Mouse (Mus musculus) liver, adult 2 months (tissue): ENCODE results near the gene Egfl7. TPM values are rescaled to one million over a fixed set of nuclear protein-coding genes. Genes with fewer than 3 reads are reported as not detected.

Source experiments
- DNase-seq: peaks from one replicate; pipeline ENCODE4 v3.0.0-alpha.2; 2011; ENCODE audit warnings: low read depth, low spot score; ENCODE audit errors: extremely low read depth
- H3K27ac ChIP-seq: fragments of 200-500 bp; replicated peaks from 2 replicates; pipeline ENCODE4 v1.5.1; 2012; ENCODE audit warnings: low read depth, mild to moderate bottlenecking, control low read depth, inconsistent platforms, low read length; ENCODE audit not compliant: insufficient read depth
- H3K27me3 ChIP-seq: fragments of 200-500 bp; 2 replicates; pipeline ENCODE4 v1.6.1; 2012; ENCODE audit warnings: mild to moderate bottlenecking, moderate library complexity, low read length, inconsistent platforms; ENCODE audit not compliant: control insufficient read depth, insufficient read depth
- H3K36me3 ChIP-seq: fragments of 200-500 bp; 2 replicates; pipeline ENCODE4 v1.6.1; 2012; ENCODE audit warnings: low read length, inconsistent platforms; ENCODE audit not compliant: control insufficient read depth, insufficient read depth
- H3K4me1 ChIP-seq: fragments of 200-500 bp; 2 replicates; pipeline ENCODE4 v1.6.1; 2011; ENCODE audit warnings: low read length; ENCODE audit not compliant: control insufficient read depth, insufficient read depth
- H3K4me3 ChIP-seq: fragments of 200-500 bp; 2 replicates; pipeline ENCODE4 v1.5.1; 2011; ENCODE audit warnings: low read depth, mild to moderate bottlenecking, control low read depth, low read length, moderate library complexity; ENCODE audit not compliant: insufficient read depth
- H3K79me2 ChIP-seq: fragments of 200-500 bp; 2 replicates; pipeline ENCODE4 v1.6.1; 2012; ENCODE audit warnings: inconsistent platforms, mild to moderate bottlenecking, low read length, moderate library complexity; ENCODE audit not compliant: control insufficient read depth, insufficient read depth
- H3K9ac ChIP-seq: fragments of 200-500 bp; 2 replicates; pipeline ENCODE4 v1.6.1; 2012; ENCODE audit warnings: low read depth, mild to moderate bottlenecking, control low read depth, inconsistent platforms, low read length
- CTCF ChIP-seq: fragments of 200-500 bp; IDR thresholded peaks from 2 replicates; pipeline ENCODE4 v1.5.1; 2011; ENCODE audit warnings: low read depth, low read length, control low read depth
- POLR2A ChIP-seq: fragments of 200-500 bp; IDR thresholded peaks from 2 replicates; pipeline ENCODE4 v1.6.1; 2011; ENCODE audit warnings: low read length, control low read depth; ENCODE audit not compliant: insufficient read depth; ENCODE audit errors: extremely low read depth
- WGBS: fragments of 180-500 bp; shearing (Covaris S2); methylation state at CpG from one replicate; pipeline ENCODE4 v1.1.7; 2018; 5-methylcytosine and 5-hydroxymethylcytosine counted together
- polyA plus RNA-seq: library from polyadenylated mRNA; depleted of rRNA; stranded (reverse); fragments of >200 nt; gene quantifications from 2 replicates; pipeline ENCODE4 v1.2.3, GENCODE M21; 2012
- total RNA-seq: library from RNA; depleted of rRNA; stranded (reverse); fragments of >200 nt; gene quantifications from 2 replicates; pipeline ENCODE4 v1.2.3, GENCODE M21; 2014

Egfl7 gene
- total and polyA plus RNA-seq, 2 experiments = 58.6 to 90.0 TPM

DNA sequence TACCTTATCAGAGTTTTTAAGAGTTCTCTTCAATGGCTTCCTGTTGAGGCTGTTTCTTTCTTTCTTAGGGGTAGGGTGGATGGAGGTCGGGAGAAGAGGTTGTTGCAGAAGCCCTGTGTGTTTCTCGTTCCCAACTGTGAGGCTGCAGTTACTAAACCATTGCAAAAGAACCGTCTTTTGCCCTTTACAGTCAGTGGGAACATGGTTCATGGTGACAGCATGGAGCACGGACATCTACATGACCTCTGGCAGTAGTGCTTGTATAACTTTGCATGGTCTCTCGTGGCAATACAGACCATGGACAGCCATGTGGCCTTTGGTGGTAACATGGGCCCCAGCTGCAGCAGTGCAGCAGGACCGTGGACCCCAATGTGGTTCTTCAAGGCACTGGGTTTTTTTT lies 37.5 kb downstream of the Egfl7 start:
- TF ChIP-seq POLR2A (no peak), CTCF (no peak)
- no peaks in the 10 kb centered on the region for H3K4me1 ChIP-seq
- no peaks in the 10 kb centered on the region for H3K36me3 ChIP-seq
- H3K9ac ChIP-seq = no peak overlapping the region
- H3K27ac ChIP-seq = no peak overlapping the region
- no peaks in the 10 kb centered on the region for H3K27me3 ChIP-seq
- 68% methylated on average over 6 of the region's 6 CpGs for whole genome bisulfite sequencing
- H3K4me3 ChIP-seq = no peak overlapping the region
- no peaks in the 10 kb centered on the region for H3K79me2 ChIP-seq
- peak; percentile 64 for DNase-seq

DNA sequence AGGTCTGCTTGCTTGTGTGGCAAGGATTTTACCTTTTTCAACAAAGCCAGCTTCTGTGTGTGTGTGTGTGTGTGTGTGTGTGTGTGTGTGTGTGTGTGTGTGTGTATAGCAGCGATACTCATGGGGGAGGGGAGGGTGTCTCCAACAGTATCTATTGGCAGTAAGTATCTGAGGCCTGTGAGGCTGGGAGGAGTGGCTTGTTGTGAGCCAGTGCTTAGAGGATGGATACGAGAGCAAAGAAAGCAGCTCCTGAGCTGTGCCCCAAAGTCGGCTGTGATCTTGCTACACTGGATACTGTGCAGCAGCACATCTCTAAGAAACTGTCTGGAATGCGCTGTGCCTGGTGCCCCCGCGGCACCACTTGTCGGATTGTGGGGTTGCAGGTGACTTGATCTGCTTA lies 38.1 kb downstream of the Egfl7 start:
- H3K4me3 ChIP-seq = no peak overlapping the region
- DNase-seq = no peak
- no peaks in the 10 kb centered on the region for H3K36me3 ChIP-seq
- no peaks in the 10 kb centered on the region for H3K4me1 ChIP-seq
- H3K9ac ChIP-seq = no peak overlapping the region
- H3K27me3 ChIP-seq = no peaks in the 10 kb centered on the region
- no peak overlapping the region for H3K27ac ChIP-seq
- no peak for TF ChIP-seq CTCF
- no peak for TF ChIP-seq POLR2A
- WGBS = 75% methylated on average over 7 of the region's 7 CpGs
- H3K79me2 ChIP-seq = no peaks in the 10 kb centered on the region

DNA sequence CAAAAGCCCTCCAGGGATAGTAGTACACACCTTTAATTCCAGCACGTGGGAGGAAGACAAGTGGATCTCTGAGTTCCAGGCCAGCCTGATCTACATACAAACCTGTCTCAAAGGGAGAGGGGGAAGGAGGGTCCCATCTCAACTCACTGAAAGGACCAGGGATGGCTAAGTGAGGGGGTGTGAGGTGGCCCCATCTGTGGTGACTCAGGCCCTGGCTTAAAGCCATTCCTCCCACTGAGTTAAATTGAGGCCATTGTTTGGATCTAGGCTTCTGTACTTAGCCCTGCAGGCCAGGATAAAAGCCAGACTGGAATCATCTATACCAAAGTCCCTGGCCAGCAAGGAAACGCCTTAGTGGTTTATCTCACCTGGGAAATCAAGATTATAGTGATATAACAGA lies 41.4 kb downstream of the Egfl7 start:
- WGBS = 40% methylated on average over 2 of the region's 2 CpGs
- DNase-seq = no peak

DNA sequence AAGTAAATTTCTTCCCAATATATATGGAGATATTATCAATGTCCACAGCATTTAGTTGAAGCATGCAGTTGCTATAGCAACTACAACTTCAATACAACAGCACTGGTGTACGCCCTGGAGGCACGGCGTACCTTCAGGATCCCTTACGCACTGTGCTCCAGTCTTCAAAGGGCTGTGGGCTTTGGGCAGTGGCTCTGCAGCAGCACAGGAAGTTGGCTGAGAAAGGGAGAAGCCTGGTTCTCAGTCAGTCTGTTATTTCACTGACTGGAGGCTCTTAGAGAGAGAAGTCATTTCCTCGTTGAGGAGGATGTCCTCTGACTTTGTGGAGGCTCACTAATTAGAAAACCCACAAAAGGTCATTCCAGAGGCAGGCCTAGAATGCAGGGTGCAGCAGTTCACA lies 43.2 kb downstream of the Egfl7 start:
- Histone ChIP-seq H3K4me1 (no peaks in the 10 kb centered on the region), H3K27me3 (peaks cover 3% of the 10 kb centered on the region; the same call in 1 of the 2 replicates), H3K9ac (no peak overlapping the region), H3K36me3 (no peaks in the 10 kb centered on the region), H3K27ac (no peak overlapping the region), H3K4me3 (no peak overlapping the region), H3K79me2 (no peaks in the 10 kb centered on the region)
- WGBS = 86% methylated on average over 5 of the region's 5 CpGs
- no peak for TF ChIP-seq CTCF
- TF ChIP-seq POLR2A = no peak
- DNase-seq = no peak

More for the DNA sequence above, 41.4 kb downstream of the Egfl7 start:
- Histone ChIP-seq H3K79me2 (no peaks in the 10 kb centered on the region), H3K4me3 (no peak overlapping the region), H3K27ac (no peak overlapping the region), H3K27me3 (no peaks in the 10 kb centered on the region), H3K4me1 (no peaks in the 10 kb centered on the region), H3K36me3 (no peaks in the 10 kb centered on the region), H3K9ac (no peak overlapping the region)
- TF ChIP-seq CTCF = no peak
- no peak for TF ChIP-seq POLR2A

DNA sequence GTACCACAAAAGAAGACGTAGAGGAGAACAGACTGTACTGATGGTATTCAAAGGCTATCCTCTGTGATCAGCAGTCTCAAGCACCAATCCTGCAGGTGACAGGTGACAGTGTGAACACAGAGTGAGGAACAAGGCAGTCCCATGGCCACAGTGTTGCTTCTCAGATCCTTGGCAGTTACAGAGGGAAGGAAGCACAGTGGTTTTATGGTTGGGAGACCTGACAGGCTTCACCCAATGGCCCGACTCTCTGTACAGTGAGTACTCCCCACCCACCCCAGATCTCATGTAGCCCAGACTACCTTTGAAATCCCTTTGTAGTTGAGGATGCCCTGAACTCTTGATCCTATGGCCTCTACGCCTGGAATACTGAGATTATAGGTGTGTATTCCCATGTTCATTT lies 45.6 kb downstream of the Egfl7 start:
- no peaks in the 10 kb centered on the region for H3K36me3 ChIP-seq
- no peaks in the 10 kb centered on the region for H3K79me2 ChIP-seq
- peaks cover 3% of the 10 kb centered on the region; the same call in 1 of the 2 replicates for H3K27me3 ChIP-seq
- TF ChIP-seq CTCF (no peak), POLR2A (no peak)
- WGBS = 84% methylated on average over 3 of the region's 3 CpGs
- no peak overlapping the region for H3K27ac ChIP-seq
- no peak for DNase-seq
- no peaks in the 10 kb centered on the region for H3K4me1 ChIP-seq
- no peak overlapping the region for H3K9ac ChIP-seq
- H3K4me3 ChIP-seq = no peak overlapping the region

DNA sequence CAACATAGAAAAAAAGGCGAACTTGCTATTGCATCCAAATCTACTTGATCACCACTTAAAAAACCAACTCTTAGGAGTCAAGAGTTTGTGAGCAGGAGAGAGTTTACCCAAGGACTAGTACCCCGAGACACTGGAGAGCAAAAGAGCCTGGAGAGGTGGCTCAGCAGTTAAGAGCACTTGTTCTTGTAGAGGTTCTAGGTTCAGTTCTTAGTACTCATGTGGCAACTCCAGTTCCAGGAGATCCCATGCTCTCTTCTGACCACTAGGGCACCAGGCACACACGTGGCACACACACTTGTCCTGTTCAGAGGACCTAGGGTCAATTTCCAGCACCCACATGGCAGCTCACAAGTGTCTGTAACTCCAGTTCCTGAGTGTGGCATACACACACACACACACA lies 46.3 kb downstream of the Egfl7 start:
- Histone ChIP-seq H3K36me3 (no peaks in the 10 kb centered on the region), H3K27ac (no peak overlapping the region), H3K27me3 (peaks cover 3% of the 10 kb centered on the region; the same call in 1 of the 2 replicates), H3K79me2 (no peaks in the 10 kb centered on the region), H3K4me1 (no peaks in the 10 kb centered on the region), H3K9ac (no peak overlapping the region), H3K4me3 (no peak overlapping the region)
- TF ChIP-seq POLR2A (no peak), CTCF (peak; percentile 27; the same call in 1 of the 2 replicates)
- peak; percentile 63 for DNase-seq
- WGBS = 53% methylated on average over 3 of the region's 3 CpGs
